Mouse (Mus musculus) spleen, postnatal 36 days (tissue): Measurements from ENCODE around the gene Galnt7.

Experiments
- DNase-seq, 2 experiments: peaks; one replicate each; pipeline ENCODE4 v3.0.0; 2022; ENCODE audit warnings: low spot score in 2 of 2, mixed read lengths in 1 of 2

Galnt7 gene

GRCm38 (mm10) chr8:57652456-57653055, at the start of gene Galnt7:
Gene Galnt7 (minus strand): TSS chr8:57653032.
- DNase-seq: peak; percentile 69 to 77

DNA sequence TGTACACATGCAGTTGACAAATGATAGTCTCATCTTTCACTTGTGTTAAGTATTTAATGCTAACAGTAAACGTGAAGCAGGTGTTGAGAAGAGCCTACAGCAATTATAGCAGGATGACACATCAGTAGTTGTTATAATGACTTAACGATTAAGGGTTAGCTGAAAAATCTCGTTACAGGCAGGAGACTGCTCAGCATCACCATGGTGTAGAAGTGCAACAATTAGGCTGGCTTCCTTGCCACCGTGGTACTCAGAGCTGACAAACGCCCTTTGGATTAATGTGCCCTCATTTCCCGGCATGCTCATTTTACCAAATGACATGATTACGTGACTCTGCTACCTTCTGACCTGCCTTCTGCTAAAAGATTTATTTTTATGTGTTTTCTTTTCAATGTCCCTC, 35.8 kb upstream of the Galnt7 start:
- DNase-seq: no peak

GRCm38 (mm10) chr8:57685803-57686202, 33.0 kb upstream of the Galnt7 start:
- no peak for DNase-seq

DNA sequence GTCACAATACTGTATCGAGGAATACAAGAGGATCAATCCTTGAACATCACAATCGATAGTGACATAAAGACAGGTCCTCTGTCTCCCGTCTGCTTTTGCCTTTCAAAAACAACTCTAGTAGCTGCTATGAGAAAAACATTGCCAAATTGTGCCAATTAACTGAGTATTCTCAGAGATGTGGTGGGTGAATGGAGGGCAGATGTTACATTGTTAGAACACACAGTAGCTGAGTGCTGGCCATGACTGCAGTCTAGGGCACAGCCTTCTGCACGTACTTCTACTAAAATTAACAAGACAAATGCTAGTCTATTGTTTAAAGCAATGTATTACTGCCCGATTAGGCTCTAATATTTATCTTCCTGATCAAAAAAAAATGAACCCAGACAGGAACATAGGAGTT, 27.2 kb upstream of the Galnt7 start:
- no peak for DNase-seq

GRCm38 (mm10) chr8:57664121-57664520, 11.3 kb upstream of the Galnt7 start:
- DNase-seq: no peak

DNA sequence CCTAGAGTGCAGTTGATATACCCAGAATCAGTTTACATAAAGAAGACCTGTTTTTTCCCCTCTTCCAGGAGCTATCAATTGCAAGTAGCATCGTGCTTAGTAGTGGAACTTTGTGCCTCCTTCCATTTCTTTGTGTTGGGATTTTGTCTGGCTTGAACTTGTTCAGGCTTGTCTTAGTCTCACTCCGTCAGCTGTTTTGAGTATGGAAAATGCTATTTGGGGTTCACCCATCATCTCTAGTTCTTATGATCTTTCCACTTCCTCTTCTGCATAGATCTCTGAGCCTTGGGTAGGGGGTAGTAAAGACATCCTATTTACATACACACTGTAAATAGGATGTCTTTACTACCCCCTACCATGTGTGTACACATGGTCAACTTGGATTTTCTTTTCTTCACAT, 7.2 kb upstream of the Galnt7 start:
- DNase-seq: no peak

DNA sequence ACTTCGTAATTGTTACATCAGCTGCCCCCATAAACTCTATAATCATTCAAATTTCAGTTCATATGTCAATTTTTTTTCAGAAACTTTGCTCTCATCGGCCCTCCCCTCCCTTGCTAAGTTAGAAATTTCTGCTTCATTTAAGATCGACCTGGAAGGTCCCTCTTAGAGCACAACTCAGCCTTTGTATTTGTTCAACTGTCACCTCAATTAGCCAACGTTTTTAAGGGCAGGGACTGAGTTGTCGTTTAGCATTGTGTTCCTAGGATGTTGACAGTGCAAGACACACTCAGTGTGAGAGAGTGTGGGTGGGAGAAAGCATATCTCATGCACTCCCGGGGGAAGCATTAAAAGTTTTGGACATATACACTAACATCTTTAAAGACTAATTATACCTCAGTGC, 3.6 kb upstream of the Galnt7 start:
- DNase-seq: no peak

DNA sequence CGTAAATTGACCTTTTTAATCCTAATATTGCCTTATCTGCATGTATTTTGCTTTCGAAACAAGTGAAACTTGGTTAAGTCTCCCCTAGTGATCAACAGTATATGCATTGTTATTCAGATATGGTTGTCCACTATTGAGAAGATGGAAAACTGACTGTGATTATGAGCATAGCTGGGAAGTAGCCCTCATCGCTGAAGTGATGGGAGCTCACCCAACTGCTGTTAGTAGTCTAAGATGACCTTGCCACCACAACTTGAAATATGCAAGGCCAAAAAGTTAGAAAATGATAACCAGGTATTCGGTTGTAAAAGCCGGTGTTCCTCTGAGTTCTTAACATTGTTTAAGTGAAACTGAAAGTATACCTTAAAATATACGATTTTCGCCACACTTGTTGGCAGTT, 1.3 kb upstream of the Galnt7 start:
- DNase-seq: no peak

GRCm38 (mm10) chr8:57653768-57654125, 915 bp upstream of the Galnt7 start:
- DNase-seq: no peak

- DNase-seq: peak; percentile 31 to 37
Measured at GRCm38 (mm10) chr8:57653056-57653767, 380 bp upstream of the Galnt7 start.

DNA sequence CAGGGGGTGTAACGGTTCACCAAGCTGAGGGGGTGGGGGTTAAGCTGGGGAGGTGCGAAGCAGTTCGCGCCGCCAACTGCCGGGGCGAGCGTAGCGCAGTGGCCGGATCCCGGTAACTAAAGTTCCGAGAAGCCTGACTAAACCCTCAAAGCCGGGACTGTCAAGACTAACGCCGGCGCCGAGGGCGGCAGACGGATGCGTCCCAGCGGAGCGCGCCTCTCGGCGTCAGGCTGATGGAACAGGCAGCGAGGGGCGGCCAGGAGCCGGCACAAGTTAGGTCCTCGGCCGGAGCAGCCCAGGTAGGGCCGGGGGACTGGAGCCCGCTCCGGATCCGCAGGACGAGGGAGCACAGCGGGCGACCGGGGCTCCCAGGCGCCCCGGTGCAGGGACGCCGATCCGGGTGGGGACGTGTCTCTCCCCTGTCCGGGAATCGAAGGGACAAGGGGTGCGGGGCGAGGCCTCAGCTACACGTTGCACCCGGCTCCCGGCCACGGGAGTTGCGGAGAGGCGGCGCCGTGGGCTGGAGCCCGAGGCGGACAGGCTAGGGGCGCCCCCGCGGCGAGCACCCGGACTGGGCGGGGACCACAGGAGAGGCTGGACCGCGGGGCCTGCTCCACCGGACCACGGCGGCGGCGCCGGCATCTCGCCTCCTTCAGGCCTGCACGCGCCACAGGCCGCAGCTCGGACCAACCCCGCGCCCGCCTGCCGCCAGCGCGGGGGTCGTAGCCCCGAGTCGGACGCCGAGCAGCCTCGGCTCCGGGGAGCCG, 960 bp downstream of the Galnt7 start:
- DNase-seq: peak; percentile 40 to 55

GRCm38 (mm10) chr8:57651357-57651688, 1.5 kb downstream of the Galnt7 start:
- DNase-seq: no peak

DNA sequence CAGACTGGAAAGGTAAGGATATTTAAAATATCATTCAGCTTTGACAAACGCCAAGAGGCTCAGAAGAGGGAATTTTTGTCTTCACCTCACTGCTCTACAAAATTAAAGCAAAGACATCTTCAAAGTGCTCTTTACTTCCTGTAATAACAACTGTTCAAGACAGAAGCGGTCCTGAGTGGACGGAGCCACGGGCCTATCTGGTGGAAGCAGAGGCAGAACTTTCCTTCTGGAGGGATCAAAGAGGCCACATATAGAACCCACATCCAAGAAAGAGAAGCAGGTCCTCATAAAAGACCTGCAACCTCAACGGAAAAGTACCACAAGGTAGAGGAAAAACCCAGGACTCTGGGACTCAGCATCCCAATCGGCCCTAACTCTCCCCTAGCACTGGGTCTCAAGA, 2.6 kb downstream of the Galnt7 start:
- no peak for DNase-seq

DNA sequence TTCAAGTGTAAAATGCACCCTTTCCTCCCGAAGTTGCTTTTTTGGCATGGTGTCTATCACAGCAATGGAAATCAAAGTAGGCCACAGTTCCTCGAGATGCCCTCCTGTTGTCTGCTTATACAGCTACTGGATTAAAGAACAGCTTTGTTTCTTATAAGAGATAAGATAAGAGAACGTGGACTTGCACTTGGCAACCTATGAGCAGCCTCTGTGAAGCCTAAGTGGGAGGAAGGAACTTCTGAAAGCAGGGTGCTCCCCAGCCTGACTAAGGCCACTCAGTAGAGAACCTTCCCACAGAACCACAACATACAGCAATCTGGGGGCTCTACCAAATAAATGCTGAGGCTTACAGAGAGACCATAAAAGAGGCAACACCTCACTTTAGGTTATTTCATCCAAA, 5.3 kb downstream of the Galnt7 start:
- DNase-seq: no peak

DNA sequence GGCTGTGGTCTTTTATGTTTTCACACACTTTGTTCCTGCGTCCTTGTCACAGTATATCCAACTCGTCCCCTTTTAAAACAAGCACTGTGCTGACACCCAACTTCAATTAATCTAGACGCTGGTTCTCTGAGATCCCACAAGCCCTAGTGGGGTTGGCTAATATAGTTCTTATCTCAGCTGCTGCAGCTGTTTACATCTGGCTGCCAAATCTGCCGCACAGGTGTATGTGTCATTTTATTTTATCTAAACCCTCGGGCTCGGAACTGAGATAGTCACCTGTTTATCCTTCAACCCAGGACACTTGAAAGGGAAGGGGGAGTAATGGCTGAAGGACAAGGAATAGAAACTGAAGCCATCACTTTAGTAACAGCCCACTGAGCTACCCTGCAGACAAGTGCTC, 8.6 kb downstream of the Galnt7 start:
- no peak for DNase-seq

- DNase-seq: no peak
Measured at GRCm38 (mm10) chr8:57642722-57643121, 10.1 kb downstream of the Galnt7 start.

DNA sequence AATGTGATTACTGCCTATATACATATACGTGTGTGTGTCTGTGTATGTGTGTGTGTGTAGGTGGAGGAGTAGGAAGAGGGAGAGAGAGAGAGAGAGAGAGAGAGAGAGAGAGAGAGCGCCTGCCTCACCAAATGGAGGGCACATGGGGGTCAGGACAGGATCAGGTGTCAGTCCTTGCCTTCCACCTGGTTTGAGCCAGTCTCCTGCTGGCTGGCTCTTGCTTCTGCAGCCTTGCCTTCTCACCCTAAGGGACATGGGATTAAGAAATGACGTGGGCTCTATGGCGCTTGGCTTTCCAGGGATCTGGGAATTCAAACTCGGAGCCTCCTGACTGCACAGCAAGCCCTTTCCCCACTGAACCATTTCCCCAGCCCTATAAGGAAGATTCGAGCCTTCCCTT, 13.9 kb downstream of the Galnt7 start:
- no peak for DNase-seq

GRCm38 (mm10) chr8:57637599-57638280, 15.1 kb downstream of the Galnt7 start:
- DNase-seq: no peak

DNA sequence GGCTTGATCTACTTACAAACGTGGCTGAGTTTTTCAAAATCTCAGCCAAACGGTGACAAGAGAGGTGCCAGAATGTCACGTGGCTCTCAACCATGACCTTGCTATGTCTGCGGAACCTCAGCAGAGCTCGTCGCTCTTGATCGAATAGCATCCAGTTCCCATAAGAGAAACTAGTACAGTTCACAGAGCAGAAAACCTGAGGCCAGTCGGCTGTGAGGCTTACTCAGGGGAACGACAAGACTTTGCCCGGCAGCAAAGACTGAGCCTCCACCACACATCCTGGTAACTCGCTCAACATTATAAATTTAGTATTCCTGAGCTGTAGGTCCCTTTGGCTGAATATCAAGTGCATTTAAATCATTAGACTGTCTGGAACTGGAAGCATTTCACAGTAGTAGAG, 16.1 kb downstream of the Galnt7 start:
- DNase-seq: no peak

DNA sequence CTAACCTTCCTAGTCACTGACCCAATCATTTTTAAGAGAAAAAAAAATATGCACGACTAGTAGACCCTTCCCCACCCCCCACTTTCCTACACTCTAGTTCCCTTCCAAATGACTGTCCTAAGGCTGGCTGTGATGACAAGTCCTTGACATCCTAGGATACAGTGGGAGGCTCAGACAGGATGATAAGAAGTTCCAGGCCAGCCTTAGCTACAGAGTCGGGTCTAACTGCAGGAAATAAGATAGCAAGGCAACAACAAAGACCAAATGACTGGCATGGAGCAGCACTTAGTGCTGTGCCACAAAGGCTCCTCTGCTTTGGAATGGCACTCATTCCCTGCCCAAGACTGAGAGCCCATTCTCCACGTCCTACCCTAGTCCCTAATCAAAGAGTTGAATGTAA, 16.6 kb downstream of the Galnt7 start:
- no peak for DNase-seq

DNA sequence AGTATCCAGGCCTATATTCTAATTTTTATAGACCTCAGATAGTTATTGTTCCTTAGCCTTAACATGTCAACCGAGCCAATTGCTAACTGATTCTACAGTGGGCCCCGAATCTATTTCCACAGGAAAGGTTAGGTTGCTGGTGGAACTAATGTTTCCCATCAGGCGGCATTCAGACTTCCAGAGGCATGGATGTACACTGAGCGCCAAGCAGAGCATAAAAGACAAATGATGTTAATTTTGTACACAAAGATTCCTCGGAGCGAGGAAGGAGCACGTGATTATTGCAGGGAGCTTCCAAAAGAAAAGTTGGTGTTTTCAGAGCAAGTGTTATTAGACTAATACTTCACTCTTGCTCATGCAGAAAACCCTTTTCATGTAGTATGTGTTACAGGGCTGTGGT, 21.1 kb downstream of the Galnt7 start:
- no peak for DNase-seq

DNA sequence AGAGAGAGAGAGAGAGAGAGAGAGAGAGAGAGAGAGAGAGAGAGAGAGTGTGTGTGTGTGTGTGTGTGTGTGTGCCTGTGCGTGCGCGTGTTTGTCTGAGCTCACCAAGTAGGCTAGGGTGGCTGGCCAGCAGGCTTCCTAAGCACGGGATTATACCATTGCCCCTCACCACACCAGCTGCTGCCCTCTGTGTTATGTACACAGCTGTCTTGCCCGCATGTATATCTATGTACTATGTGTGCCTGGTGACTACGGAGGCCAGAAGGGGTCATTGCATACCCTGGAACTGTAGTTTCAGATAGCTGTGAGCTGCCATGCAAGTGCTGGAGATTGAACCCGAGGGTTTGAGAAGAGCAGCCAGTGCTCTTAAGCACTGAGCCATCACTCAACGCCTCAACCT, 22.7 kb downstream of the Galnt7 start:
- DNase-seq: no peak
